Mouse (Mus musculus) lung, postnatal 14 days (tissue): ENCODE measurements around the gene Pgf.
"Not testable (repeated sequence)": the region's sequence is repeated elsewhere in the genome, so short reads cannot be mapped to it uniquely, and the experiment has no call there.

Source experiments
- DNase-seq: peaks from one replicate; pipeline ENCODE4 v3.0.0; 2021

Pgf gene

DNA sequence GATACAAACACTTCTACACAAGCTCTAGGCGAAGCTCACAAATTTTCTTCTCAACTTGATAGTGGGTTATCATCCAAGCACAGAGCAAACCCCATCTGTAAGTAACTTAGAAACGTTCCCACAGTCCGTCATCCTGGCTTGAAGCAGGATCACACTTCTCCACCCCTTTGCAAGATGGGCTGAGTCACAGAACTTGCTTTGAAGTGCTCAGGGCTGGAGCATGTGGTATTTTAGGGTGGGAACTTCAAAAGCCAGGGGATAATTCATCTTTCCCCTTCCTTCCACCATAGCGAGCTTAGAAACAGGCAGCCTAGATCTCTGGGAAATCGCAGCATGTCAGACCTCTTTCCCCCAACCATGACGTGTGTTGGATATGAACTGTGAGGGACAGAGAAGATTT lies 21.3 kb downstream of the Pgf start:
- no peak for DNase-seq

DNA sequence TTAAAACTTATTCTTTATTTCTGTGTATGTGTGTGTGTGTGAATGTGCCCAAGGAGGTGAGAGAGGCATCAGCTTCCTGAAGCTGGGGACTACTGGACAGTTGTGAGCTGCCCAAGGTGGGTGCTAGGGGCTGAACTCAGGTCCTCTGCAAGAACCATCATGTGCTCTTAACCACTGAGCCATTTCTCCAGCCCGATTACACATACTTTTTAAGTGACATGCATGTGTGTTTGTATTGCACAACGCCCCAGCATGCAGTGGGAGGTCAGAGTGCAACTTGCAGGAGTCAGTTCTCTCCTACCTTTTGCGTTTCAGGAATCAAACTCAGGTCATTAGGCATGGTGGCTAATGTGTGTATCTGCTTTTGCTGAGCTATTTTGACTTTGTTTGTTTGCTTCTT lies 24.6 kb downstream of the Pgf start:
- DNase-seq = no peak

DNA sequence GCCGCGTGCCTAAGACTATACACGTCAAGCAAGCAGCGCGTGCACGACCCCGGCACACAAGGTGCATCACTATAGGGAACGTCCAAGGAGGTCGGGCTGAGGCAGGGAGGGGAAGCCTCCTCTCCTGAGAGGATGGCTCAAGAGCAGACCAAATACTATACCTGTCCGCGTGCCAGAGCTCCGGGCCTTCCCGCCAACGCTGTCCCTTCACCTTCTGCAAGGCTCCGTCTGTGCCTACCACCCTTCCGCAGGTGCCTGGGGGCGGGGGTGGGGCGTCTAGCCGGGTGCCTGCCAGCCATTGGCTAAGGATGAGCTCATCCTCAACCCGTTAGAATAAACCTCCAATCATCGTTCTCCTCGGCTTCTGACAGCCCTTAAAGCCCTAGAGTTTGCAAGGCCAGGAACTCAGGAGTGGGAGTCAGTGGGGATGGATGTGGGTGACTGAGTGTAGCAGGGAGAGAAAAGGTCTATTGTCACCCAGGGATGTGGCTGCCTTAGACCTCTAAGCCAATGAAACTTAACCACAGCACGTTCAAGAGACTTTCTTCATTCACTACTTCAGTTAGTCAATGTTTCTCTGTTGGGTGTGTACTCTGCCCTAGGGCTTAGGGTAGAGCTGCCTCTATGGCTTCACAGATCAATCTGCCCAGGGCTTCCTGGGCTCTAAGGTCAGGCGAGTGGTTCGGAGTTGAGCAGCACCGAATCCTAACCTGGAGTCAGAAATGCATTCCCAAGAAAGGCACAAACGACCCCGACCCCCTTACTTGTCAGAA lies 26.4 kb downstream of the Pgf start, which contains the start of gene Rps6kl1:
TSS of gene Rps6kl1 (minus strand) at position 263 of the 773 bp plus-strand sequence.
- peak; percentile 40 for DNase-seq

DNA sequence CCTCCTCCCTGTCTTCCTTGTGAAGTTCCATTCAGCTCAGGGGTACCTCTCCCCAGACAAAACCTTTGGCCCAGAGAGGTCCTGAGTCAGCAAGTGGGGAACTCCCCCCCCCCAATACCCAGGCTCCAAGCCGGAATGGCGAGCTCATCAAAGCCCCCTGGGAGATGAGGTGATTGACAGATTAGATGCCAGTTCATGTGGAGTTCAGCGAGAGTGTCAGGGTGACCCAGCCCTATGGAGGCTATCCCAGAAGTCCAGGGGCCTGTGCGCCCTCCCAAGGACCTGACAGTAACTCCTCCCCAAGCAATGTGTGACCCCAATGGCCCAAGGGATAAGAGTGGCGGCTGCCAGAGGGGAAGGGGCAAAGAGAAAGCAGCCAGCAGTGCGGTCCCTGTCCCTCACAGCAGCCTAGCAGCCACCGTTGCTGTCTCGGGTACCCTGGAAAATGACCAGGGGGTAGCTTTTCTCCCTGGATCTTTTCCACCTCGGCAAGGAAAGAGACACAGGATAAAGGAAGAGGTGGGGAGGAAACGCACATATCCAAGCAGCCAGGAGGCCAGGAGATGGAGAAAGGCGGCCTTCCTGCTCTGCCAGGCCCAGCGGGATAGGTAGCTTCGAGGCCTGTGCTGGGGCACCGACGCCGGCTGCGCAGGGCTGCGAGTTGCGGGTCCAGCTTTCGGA lies 27.1 kb downstream of the Pgf start:
- DNase-seq = no peak

DNA sequence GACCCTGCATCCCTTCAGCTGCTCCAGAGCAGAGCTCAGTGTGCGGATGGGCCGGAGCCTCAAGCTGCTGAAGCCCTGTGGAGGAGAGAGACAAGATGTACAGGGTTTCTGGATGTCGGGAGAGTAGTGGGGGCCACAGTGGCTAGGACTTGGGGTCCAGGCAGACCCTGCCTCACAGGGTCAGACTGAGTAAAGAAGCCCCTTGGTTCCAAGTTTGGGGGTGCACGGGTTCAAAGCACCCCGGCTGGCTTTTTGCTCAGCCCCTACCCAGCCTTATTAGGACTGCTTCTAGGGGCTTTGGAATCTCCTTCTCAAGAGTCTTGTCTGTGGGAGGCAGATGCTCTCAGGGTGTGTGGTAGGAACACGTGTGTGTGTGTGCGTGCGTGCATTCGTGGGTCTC lies 30.7 kb downstream of the Pgf start:
- no peak for DNase-seq

DNA sequence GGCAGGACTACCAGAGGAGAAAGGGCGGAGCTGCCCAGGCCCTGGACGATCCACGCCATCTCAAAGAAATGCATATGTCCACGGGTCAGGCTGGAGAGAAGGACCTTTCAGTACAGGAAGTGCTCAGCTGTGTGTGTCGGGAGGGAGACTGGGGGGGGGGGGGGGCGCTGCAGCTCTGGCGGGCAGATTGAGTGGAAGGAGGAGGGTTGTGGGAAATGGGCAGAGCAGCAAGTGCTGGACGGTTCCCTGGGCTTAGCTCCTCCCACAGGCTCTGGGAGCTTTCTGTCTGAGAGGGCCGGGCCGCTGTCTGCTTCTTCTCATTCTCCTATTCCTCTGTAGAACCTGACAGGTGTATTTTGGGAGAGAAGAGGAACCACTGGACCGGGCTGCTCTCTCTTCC lies 31.2 kb downstream of the Pgf start:
- DNase-seq = no peak

DNA sequence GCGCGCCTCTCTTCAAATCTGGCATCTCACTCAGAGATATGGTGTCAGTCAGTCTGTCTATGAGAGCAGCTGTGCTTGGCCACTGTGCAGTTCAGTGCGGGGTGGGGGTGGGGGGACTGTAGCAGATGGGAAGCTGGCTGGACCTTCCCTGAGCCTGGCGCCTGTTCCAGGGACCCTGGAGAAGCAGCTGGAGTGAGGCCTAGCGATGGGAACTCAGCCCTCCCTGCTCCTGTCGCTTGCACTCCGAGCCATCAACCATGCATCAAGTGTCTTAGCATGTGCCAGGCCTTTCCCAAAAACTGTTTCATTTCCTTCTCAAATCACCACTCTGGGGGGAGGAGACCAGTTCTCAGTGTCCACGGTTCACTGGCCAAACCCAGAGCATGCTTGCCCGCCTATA lies 32.0 kb downstream of the Pgf start:
- peak; percentile 42 for DNase-seq

DNA sequence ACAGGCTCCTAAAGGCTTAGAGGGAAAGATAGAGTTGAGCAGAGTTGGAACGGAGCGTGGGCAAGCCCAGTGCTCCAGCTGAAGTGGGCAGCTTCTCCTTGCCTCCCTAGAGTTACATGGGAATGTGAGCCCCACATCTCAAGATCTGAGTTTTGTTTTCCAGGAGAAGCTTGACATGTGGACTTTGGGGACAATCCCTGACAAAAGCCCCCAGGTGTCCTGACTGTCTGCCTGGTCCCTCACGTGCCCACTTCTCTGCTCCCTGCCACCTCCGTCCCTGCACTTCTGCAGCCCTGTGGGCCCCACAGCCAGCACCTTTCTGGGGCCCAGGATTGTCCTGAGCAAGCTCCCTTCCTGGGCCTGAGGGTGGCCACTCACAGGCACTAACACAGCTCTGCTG lies 32.8 kb downstream of the Pgf start:
- no peak for DNase-seq

DNA sequence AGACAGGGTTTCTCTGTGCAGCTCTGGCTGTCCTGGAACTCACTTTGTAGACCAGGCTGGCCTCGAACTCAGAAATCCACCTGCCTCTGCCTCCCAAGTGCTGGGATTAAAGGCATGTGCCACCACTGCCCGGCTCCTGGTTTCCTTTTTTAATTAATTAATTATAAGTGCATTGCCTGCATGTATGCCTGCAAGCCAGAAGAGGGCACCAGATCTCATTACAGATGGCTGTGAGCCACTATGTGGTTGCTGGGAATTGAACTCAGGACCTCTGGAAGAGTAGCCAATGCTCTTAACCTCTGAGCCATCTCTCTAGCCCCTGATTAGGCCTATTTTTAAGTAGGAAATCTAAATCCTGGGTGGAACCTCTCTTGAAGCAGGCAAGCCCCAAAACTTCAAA lies 33.3 kb downstream of the Pgf start:
- DNase-seq = not testable (repeated sequence)

DNA sequence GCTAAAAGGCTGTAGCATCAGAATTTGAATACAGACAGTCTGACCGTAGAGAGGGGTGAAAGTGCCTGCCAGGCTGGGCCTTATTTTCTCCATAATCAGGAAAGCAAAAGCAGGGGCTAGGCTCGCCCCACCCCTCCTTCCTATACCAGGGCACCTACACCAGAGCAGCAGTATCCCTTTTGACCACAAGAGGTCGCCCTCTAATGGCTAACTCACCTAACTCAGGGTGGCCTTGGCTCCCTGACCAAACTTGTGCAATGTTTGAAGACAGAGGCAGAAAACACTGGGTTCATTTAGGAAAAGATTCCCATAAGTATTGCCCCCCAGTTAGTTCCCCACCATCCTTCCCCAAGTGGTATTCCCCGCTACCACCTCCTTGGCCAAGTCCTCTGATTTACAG lies 34.8 kb downstream of the Pgf start:
- DNase-seq = peak; percentile 93

DNA sequence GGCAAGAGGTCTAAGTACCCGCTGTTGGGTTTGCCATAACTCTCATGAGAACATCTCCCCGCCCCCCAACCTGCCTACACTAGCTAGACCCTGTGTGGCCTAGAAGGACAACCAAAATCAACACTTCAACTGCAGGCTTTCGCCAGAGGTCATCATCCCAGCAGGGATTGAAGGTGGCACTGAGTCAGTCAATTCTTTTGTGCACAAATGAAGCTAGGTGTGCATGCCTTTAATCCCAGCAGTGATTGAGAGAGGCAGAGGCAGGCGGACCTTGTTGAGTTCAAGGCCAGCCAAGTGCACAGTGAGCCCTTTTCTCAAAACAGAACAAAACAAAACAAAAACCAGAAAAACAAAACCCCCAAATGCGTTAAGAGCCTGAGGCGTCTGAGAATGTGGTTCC lies 36.5 kb downstream of the Pgf start:
- no peak for DNase-seq

DNA sequence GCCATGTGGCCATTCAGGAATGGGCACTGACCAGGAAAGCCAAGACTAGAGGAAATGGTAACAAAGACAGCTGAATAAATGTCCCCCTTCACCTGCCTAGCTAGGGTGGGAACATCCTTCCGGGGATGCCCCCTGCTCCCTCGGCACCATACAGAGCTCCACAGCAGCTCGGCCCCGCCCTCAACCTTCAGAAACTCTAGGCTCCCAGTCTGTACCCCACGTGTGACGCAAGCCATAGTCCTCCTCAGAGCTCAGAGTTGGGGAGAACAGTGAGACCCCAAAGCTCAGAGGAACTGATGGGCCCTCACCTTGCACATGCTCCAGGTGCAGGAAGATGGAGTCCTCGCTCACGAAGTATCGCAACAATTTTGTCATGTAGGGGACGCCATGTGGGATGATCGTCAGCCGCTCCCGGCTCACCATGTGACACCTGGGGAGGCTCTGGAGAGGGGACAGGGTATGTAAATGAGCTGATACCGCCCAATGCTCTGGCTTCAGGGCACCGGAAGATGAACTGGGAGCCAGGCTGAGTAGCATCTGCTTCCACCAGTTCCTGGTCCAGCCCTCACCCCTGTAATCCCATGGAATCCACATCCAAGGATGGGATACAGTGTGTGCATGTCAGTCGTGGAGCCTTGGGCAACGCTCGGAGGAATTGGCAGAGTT lies 37.4 kb downstream of the Pgf start:
- DNase-seq = no peak

DNA sequence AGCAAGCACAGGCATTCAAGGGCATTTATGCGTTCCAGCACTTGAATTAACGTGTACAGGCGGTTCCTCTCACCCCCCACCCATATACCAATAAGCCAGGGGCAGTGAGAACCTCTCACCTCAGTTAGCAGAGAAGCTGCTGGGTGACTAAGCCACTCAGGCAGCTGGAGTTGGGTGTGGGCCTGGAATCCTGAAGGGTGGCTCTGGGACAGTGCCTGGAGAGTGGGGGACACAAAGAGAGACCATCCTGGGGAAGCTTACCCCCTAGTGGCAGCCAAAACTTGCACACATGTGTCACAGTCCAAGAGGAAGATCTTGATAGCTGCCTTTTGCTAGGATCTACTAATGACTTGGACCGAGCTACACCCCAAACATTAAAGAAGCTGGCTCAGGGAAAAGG lies 41.0 kb downstream of the Pgf start:
- DNase-seq = no peak

DNA sequence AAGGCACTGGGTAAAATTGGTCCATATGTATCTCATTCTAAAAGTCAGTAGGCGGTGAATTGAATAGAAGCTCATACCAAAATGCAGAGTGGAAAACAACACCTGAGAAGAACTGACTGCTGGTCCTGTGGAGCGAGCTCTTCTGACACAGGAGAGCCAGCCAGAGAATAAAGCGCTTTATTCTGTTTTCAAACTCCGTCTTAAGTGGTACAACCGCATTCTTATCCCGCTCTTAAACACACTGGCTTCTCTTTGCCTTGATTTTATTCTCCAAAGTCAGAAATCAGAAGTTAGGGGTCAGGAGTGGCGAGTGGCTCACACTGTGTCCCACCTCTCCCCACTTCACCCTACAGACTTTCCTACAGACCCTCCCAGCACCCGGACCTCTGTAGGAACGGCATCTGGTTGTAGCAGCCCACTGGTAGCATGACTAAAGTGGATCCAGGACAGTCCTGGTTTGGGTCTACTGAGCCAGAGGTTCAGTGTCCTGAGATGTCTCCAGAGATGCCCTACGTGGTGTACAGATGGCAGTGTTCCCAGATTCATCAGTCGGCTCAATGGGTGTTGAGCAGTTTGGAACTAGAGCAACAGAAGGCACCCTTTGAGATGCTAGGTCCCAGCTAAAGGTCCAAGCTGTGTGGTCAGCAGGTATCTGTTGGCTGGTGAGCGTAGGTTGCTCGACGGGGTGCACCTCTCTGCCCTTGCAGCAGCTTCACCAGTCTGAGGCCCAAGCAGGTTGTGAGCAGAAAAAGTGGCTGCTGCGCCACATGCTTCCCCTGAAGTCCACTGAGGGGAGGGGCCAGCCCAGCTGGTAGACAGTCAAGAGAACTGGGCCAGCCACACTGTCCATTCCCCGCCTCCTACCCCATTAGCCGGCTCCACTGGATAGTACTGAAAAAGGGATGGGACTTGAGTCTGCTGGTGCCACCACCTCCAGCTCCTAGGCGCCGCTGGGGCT lies 41.8 kb downstream of the Pgf start:
- DNase-seq = no peak

DNA sequence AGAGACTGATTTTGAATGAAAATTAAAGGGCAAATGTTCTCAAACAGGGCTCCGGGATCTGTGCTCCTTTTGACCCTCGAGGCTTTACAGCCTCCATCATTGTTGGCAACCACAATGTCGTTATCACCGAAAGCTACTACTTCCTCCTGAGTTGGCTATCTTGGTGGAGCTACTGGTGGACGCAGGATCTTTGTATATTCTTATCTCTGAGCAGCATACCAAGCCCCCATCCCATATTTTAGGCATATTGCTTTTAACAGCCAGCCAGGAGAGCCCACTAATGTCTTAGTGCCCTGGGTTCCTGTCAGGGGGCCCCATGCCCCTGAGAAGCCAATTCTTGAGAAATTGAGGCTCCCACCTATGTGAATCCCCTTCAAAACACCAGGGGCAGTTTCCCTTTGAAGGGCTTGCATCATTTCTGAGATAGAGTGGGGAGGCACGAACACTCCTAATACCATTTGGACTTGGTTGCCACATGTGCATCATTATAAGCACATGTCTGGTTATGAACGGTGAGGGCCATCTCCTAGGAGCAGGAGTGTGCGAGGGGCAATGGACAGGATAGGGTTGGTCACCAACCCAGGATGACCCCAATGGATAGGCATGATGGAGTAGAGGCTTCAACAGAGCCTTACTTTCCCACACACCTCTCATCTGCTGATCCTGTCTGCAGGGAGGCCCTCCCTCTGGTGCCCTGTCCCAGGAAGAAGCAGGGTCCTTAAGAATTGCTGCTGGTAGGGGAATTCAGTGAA lies 43.4 kb downstream of the Pgf start:
- DNase-seq = no peak

DNA sequence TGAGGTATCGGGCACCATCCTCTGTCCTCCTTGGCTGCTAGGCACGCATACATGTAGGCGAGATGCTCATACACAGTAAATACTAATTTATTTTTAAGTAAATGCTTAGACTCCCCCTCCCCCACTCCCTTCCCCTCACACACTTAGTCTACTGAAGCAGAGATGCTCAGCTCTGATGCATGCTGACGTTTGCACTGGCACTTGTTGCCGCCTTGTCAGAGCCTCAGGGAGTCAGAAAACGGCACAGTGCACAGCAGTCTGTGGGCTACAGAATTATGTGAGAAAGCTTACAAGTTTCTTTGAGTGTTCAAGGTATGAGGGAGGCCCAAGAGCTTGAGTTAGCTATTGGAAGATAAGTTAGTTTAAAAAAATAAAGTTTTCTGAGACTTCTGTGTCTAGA lies 46.2 kb downstream of the Pgf start:
- no peak for DNase-seq

DNA sequence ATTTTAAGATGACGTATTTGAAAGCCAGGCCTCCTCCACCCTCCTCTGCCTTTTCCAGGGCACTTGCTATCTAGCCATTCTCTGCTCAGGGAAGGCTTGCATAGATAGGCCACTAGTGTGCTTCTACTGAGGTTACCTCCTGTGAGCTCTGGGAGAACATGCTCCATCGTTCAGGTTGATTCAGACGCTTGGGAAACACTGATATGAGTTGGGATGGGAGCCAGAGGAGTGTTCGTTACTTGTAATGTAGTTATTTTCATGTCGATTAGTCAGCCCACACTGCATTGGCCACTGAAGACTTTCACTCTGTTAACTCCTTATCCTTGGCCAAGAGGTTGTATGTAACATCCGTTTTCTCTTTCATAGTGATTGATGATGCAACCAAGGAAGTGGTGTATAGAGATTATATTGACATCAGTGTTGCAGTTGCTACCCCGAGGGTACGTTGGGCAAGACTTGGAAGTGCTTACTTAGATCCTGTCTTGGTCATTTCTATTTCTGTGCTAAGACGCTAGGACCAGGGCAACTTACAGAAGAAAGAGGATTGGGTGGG lies 48.1 kb downstream of the Pgf start:
- no peak for DNase-seq

DNA sequence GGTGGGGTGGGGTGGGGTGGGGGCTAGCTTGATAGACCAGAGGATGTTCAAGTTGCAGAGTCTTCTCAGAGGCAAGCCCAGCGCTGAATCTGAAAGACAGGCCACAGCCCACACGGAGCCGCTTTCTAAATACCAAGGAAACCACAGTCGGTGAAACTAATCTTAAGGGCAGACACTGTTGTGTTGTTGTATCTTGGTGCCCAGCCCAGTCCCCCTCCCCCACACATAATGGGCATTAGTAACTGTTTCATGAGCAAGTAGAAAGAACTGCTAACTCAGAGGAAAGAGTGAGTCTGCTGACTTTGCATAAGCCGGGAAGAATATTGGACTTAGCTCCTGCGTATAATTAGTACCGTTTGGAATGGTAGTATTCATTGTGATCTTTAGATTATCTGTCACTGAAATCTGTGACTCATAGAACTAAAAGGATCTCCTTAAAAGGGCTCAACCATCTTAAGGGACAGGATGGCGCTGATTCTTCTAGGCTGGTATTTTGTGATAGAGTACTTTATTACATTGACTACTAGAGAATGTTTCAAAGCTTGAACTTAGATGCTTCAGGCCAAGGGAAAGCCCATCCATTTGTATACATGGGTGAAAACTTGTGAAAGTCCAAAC lies 50.5 kb downstream of the Pgf start:
- DNase-seq = no peak

DNA sequence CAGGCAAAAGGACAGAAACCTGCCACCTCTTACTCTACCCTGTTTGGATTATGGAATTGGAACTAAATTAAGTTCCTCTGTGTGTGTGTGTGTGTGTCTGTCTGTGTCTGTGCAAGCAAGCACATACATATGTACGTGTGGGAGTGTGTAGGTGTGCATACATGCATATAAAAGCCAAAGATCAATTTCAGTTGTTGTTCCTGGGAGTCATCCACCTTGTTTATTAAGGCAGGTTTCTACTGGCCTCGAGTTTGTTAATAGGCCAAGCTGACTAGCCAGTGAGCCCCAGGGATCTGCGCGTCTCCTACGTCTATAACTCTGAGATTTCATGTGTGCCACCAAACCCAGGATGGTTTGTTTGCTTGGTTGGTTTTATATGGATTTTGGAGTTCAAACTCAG lies 52.8 kb downstream of the Pgf start:
- DNase-seq = no peak

DNA sequence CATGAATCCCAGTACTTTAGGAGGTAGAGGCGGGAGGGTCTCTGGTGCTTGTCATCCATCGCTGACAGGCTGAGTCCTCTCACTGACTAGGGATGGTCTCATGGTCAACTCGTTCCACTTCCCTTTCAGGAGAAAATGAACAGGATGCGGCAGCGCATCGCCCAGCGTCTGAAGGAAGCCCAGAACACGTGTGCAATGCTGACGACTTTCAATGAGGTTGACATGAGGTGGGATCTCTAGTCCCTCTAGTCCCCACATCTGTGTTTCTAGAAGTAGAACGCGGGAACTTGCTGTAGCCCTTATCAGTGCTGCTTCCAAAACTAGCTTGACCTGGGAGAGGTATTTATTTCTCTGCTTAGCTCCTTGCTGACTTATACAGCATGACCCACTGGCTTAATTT lies 53.9 kb downstream of the Pgf start:
- DNase-seq = no peak

DNA sequence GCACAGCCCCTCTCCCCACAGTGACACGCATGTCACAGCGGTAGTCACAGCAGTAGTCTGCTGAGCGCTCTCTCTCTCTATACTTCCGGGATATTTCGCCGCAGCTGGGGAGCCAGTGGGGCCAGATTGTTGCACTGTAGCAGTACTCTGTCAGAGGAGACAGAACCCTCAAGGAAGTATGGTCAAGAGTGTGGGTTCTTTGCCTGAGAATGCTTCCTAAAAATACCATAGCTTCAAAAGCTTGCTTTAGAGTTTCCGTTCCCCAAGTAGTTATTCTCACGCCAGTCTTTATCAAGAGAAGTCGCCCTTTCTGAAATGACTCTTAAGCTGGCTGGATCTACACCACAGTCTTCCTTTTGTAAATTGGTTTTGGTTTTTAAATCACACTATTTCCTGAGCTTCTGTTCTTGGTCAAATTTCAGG lies 54.5 kb downstream of the Pgf start:
- no peak for DNase-seq
